Mouse (Mus musculus) spleen, embryonic (tissue): ENCODE results near the gene Pfdn6.

Experiments
- CTCF ChIA-PET: fragments of 350-600 bp; sonication (Branson Sonifier 250); formaldehyde crosslinking; loops from one replicate; lab custom pipeline; 2022; lab: Charles Lee

The Pfdn6 gene

GRCm38 (mm10) chr17:33935422-33936055 is 4.6 kb downstream of the Pfdn6 start:
- CTCF ChIA-PET = no interaction called here

DNA sequence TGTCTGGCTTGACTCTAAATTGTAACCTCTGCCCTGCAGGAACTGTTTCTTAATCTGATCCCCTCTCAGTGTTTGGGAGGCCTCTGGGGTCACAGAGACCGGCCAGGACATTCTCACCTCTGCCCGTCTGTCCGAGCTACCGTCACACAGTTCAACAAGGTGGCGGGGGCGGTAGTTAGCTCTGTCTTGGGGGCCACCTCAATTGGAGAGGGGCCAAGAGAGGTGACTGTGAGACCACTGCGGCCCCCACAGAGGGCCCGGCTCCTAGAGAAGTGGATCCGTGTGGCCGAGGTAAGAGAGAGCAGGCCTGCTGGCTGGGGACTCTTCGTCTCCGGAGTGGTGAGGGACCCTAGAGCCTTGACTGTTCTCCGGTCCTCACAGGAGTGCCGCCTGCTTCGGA is 7.2 kb downstream of the Pfdn6 start:
- CTCF ChIA-PET = no interaction called here

DNA sequence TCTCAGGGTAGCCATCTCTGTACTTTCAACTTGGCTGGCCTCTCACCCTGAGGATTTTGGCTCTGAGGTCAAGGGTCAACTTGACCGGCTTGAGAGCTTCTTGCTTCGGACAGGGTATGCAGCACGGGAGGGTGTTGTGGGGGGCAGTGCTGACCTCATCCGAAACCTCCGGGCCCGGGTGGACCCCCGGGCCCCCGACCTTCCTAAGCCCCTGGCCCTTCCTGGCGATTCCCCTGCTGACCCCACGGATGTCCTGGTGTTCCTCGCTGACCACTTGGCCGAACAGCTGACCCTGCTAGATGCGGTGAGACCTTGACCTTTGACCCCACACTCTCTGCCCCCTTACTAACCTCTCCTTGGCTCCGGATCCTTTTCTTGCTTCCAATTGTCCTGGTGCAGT is 7.7 kb downstream of the Pfdn6 start:
- CTCF ChIA-PET = no interaction called here

- CTCF ChIA-PET = no interaction called here
Observed at GRCm38 (mm10) chr17:33931947-33932346, 8.2 kb downstream of the Pfdn6 start.

DNA sequence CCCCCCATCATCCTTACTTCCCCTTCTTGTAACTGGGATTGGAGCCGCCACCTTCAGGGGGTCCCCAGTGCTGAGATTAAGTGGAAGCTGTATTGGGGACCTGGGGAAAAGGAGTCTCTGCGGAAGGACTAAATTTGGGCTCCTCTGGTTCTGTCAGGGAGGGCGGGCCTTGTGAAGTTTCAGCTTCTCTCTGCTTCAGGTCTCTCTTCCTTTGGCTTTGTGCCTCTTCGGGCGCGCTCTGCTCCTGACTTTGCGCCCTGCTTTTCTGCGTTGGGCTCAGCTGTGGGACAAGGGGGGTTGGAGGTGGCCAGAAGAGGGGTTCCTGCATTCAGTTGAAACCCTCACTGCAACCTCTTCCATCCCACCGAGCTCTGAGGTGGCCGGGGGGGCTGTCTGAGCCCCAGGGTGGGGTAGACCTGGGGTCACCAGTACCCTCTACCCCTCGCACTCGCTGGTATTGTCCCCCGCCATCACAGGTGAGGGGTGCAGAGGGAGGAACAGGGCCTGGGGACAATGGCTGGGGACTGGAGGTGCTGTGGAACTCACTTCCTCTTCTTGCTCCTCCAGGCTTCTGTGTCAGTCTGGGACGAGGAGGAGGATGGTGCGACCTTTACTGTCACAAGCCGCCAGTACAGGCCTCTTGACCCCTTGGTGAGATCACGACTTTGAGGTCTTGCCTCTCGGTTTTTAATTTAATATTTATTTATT is 8.8 kb downstream of the Pfdn6 start:
- CTCF ChIA-PET = interaction anchor here (0.6 to 1.5 kb wide), 2 partner anchors 9 to 20 kb away, joined by 3 read pairs; partner anchors contain the start of gene Pfdn6

- CTCF ChIA-PET = interaction anchor here (0.6 to 1.5 kb wide), 2 partner anchors 10 to 20 kb away, joined by 3 read pairs; partner anchors contain the start of gene Pfdn6
Observed at GRCm38 (mm10) chr17:33930280-33931158, 9.6 kb downstream of the Pfdn6 start.

DNA sequence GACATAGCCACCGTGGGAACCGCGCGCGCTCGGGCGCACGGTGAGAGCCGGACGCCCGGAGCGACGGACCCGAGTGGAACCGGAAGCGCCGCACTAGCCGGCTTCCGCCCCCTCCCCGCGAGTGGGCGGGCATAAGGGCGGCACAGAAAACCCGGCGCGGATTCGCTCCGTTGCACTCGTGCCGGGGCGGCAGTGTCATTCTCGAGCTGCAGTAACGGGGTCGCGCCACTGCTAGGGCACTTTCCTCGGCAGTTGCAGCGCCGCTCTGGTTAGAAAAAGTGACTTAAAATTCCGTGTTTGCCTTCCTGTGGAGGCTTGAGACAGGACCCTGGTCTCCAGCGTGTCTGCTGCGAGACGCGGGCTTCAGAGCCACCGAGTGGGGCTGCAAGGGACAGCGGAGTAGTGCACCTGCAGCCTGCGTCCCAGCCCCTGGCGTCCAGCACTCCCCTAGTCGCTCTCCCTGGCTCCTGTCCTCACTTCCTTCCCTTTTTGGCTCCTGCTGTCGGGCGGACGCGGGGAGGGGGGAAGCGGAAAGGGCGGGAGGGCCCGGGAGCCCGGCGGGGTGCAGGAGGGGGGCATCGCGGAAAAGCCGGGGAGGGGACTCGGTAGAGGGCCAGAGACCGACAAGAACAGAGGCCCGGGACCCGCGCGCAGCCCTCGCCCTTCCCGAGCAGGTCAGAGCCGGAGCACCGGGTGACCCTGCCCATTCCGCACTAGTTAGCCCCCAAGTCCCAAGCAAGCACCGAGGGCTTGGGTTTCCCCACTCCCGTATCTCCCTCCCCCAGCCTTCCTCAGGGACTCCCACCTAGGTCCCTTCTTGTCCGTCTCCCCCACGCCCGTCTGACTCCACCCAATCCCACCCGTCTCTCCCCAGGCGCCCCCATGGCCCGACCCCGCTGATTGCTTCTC is 10.5 kb downstream of the Pfdn6 start, which contains the start of gene Rgl2:
Gene Rgl2 (plus strand): TSS at position 173 of the 909 bp plus-strand sequence.
- CTCF ChIA-PET = interaction anchor here (1.5 kb wide), 1 partner anchor 10 kb away, joined by 3 read pairs; the partner anchor contains the start of gene Pfdn6

- CTCF ChIA-PET = interaction anchor here (0.6 to 0.7 kb wide), 3 partner anchors 11 to 18 kb away, joined by 3 to 5 read pairs (median 3); partner anchors contain the start of genes Pfdn6 and Wdr46
Observed at GRCm38 (mm10) chr17:33928251-33928947, 11.7 kb downstream of the Pfdn6 start.

DNA sequence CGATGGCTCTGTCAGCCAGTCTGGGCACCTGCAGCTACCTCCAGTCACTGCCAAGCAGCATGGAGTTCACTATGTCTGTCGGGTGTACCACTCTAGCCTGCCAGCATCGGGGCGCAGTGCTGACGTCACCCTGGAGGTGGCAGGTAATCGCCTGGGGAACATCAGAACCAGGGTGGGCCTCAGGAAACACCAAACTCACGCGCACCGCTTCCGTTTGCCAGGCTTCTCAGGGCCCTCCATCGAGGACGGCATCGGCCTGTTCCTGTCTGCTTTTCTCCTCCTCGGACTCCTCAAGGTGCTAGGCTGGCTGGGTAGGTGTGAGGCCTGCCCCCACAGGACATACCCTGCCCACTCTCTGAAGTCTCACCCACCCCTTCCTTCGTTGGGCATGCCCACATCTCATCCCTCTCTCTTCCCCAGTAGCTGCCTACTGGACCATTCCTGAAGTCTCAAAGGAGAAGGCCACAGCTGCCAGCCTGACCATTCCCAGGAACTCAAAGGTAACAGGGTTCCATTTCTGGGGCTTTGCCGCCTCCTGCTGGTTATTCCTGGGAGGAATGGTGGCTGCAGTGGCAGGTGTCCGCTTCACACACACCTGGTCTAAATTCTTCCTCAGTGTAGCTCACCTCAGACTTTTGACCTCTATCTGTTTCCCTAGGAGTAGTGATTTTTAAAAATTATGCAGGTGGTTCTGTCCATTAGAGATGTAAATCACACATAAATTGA is 13.8 kb downstream of the Pfdn6 start:
- CTCF ChIA-PET = interaction anchor here (1.0 kb wide), 2 partner anchors 15 to 30 kb away, joined by 3 to 11 read pairs; partner anchors contain the start of gene Wdr46

- CTCF ChIA-PET = interaction anchor here (0.6 to 1.0 kb wide), 3 partner anchors 28 to 30 kb away, joined by 3 to 11 read pairs (median 3); no protein-coding TSS in a partner anchor
Observed at GRCm38 (mm10) chr17:33925406-33926116, 14.6 kb downstream of the Pfdn6 start.

DNA sequence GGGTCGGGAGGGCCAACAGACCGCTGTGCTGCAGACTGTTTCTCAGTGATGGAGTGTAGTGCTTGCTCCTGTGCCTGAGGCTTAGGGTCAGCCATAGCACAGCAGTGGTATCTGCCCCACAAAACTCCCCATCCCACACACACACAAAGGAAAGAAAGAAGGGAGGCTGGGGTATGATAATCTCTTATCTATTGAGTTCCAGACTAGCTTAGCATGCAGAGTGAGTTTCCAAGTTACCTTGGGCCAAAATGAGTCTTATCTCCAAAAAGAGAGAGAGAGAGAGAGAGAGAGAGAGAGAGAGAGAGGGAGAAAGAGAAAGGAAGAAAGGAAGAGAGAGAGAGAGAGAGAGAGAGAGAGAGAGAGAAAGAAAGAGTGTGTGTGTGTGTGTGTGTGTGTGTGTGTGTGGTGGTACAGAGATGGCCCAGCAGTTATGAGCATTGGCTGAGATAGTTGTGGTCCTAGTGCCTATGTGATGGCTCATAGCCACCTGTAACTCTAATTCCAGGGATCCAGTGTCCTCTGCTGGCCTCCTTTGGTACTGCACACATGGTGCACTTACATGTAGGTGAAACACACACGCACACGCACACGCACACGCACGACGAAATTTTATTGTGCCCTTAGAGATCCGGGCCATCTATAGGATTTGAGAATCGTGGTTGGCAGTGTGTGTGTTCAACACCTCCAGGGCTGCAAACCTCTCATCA is 15.4 kb downstream of the Pfdn6 start:
- CTCF ChIA-PET = interaction anchor here (0.6 to 1.0 kb wide), 3 partner anchors 27 to 229 kb away, joined by 3 to 11 read pairs (median 6); no protein-coding TSS in a partner anchor

DNA sequence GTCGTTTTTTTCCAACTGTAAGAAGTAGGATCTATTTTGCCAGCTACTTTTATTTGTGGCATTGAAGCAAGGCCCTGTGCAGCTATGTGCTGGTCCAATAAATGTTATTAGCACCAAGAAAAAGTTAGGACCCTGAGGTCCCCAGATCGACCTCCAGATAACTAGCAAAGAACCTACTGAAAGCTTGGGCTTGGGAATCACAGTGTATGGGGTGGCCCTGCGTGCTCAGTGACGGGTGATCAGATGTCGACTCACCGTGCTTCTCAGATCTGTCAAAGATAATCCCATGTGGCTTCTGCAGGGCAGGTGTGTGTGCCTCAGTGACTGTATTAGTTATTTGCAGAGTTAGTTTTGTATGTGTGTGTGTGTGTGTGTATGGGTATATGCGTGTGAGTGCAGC is 18.8 kb downstream of the Pfdn6 start:
- CTCF ChIA-PET = interaction anchor here (0.8 to 1.5 kb wide), 2 partner anchors 11 to 25 kb away, joined by 5 to 6 read pairs; no protein-coding TSS in a partner anchor

DNA sequence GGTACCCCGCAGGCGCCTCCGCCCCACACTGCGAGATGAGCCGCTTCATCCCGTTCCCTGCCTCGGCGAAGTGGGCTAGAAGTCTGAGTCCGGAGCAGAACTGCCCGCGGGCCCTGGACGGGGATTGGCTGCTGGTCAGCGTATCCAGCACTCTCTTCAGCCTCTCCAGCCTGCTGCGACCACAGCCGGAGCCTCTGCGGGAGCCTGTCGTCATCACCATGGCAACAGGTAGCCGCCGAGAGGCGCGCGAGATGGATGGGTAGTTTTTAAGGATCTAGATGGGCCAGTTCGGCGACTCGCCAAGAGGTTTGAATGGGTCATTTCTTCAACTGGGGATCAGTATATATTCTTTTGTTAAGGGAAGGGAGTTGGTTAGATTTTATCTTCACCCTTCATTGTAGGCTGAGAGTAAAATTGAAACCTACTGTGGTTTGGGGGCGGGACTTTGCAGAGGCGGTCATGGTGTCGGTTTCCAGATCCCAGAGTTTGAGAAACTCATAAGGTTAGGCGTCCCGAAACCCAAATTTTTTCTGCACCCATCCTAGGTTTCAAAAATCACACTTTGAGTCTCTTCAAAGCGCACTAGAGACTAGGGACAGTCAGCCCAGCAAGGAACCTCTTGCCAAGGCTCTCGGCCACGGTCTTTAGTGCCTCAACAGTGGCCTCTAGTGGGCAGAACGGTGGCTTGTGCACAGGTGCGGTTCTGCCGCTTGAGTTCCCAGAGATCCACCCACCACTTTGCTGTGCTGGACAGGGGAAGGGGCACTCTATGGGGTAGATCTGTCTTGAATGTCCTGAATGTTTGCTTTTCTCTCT is 19.7 kb downstream of the Pfdn6 start:
- CTCF ChIA-PET = interaction anchor here (0.8 kb wide), 1 partner anchor 24 kb away, joined by 5 read pairs; no protein-coding TSS in a partner anchor

DNA sequence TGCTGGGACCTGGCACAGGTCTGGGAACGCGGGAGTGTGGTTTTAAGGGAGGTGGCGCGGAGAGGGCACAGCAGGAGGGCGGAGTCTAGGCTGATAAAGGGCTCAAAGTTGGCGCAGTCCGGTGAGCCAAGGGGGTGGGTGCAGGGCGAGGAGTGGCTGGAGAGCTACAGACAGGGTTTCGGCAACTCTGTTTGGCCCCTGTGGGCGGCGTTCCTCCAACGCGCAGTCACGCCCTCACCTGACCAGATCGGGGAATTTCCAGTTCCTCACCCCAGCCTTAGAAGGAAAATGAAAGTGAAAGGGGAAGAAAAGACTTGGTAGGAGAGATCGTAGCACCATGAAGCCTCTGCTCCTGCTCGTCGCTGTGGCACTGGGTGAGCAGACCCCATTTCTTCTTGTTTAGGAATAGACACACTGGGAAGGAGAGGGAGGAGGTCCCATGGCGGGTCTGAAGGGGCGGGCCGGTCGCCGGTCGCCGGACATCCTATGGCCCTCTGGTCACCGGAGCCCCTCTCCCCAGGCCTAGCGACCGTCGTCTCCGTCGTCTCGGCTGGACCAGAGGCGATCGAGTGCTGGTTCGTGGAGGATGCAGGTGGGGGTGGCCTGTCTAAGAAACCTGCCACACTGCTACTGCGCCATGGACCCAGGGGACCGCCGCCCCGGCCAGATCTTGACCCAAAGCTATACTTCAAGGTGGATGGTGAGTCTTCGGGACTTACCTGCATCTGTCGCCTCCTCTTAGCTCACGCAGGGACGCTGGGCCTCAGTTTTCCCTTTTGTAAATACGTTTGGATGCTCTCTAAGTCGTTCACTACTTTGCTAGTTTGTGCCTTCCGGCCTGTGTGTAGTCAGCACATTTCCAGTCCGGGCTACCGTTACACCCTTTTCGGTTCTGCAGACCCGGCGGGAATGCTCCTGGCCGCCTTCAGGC is 20.5 kb downstream of the Pfdn6 start:
- CTCF ChIA-PET = interaction anchor here (0.6 kb wide), 1 partner anchor 917 kb away, joined by 3 read pairs; no protein-coding TSS in a partner anchor
